Mouse (Mus musculus): ENCODE results near the gene Gm21972.

Gm21972 gene

DNA sequence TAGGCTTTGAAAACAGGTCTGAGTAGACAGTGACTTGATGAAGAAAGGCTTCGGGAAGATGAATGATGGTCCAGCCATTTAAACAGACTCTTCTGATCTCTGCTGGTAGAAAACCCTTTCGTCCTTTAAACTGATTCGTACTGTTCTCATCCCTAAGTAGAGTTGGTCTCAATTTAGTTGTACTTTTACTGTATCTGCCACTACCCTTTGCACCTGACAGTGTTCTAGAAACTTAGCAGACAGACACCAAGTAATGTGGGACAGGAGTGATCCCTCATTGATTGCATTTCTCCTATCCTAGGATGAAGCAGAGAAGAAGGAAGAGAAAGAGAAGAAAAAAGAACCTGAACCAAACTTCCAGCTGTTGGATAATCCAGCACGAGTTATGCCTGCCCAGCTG lies at the start of gene Gm21972:
TSS of gene Gm21972 (plus strand) at position 301 of the 400 bp plus-strand sequence.
- DNase-seq (ENCODE audit: low spot score): no peak

DNA sequence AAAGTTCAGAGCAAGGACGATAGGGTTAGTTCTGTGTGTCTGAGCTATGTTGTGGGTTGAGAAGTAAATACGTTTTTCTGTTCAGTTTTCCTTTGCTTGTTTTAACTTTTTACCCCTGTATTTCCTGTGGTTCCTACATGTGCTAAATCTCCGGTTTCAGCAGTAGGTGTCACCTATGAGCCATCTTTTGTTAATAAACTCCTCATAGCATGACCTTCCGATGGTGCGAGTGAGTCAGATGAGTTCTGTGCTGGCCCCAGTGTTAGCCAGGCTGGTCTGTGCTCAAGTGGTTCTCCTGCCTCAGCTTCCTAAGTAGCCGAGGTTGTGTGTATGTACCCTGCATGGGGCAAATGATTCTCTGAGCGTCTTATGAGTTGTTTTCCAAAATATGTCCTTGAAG lies 39.0 kb upstream of the Gm21972 start:
- no peak for DNase-seq (ENCODE audit: low spot score)

DNA sequence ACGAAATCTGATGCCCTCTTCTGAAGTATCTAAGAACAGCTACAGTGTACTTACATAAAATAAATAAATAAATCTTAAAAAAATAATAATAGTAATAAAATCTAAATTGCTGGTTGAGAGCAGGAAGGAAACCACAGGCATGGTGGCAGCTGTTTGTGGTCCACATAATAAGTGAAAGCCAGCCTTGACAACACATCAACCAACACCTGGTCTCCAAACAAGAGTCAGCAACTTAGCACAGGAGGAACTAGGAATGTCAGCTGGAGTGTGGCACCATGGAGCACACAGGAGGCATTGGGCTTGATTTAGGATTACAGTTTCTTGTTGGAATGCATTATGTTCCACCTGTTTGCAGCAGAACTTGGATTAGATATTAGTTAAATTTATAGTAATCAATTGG lies 28.4 kb upstream of the Gm21972 start:
- no peak for DNase-seq (ENCODE audit: low spot score)

DNA sequence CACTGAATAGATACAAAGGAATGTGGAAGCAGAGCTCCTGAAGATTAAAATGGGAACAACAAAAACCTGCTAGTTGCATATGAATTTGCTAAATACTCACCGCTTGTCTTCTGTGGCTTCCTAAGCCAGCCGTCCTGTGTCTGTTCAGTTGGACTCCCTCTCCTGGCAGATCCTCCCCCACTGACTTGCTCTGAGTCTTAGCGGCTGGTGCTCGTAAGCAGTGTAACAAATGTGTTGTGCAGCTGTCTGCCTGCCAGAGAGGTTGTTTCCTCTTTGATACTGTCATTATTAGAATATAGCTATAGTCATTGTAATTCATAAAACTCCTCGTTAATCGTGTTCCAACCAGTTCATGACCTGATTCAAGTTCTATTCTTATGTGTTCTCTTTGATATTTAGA lies 21.7 kb upstream of the Gm21972 start, which contains the start of gene Htr2b:
TSS of gene Htr2b (minus strand) at position 192 of the 400 bp plus-strand sequence.
- peak; percentile 4 for DNase-seq (ENCODE audit: low spot score)

- DNase-seq (ENCODE audit: low spot score): no peak
Measured at GRCm38 (mm10) chr1:86114141-86114540, 19.3 kb upstream of the Gm21972 start.

- DNase-seq (ENCODE audit: low spot score): no peak
Measured at GRCm38 (mm10) chr1:86119549-86119948, 13.9 kb upstream of the Gm21972 start.

DNA sequence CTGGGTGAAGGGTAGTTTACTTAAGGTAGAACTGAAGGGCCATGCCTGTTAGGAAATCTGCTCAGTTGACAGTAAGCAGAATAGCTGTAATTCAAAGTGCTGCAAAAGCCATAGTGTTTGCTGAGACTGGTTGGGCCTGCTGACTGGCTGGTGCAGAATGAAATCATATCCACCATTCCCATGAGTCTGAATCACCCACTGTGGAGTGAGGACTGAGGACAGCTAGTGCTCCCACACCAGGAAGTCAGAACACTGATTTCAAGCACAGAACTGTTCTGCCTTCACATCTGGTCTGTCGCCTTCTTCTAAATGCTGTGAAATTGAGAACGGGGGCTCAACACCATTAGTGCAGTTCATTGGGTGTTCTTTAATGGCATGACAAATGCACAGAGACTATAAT lies 7.4 kb upstream of the Gm21972 start:
- no peak for DNase-seq (ENCODE audit: low spot score)

GRCm38 (mm10) chr1:86135315-86135714 lies 1.9 kb downstream of the Gm21972 start:
- no peak for DNase-seq (ENCODE audit: low spot score)

GRCm38 (mm10) chr1:86141081-86141480 lies 7.6 kb downstream of the Gm21972 start:
- DNase-seq (ENCODE audit: low spot score): no peak

- DNase-seq (ENCODE audit: low spot score): no peak
Measured at GRCm38 (mm10) chr1:86143165-86143564, 9.7 kb downstream of the Gm21972 start.

GRCm38 (mm10) chr1:86144001-86144944 lies 10.8 kb downstream of the Gm21972 start:
- no peak for DNase-seq (ENCODE audit: low spot score)

DNA sequence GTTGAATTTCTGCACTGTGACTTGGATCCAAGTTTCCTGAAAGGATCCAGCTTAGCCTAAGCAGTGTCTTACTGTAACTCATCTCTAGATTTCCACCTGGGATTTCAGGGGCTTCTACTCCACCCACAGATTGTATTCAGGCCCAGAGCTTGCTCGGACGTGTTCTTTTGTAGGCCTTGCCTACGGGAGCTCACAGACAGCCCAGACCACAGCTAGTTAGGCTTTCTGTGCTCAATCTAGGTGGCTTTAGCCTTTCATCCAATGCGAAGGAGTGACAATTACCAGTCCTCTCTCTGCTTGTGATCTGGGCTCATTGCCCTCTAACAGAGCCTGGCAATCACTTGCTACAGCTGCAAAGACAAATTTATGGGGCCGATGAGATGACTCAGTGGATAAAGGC lies 12.9 kb downstream of the Gm21972 start:
- DNase-seq (ENCODE audit: low spot score): no peak

- no peak for DNase-seq (ENCODE audit: low spot score)
Measured at GRCm38 (mm10) chr1:86147557-86147956, 14.1 kb downstream of the Gm21972 start.

- DNase-seq (ENCODE audit: low spot score): no peak
Measured at GRCm38 (mm10) chr1:86148161-86148560, 14.7 kb downstream of the Gm21972 start.

GRCm38 (mm10) chr1:86150929-86151328 lies 17.5 kb downstream of the Gm21972 start:
- DNase-seq (ENCODE audit: low spot score): no peak

DNA sequence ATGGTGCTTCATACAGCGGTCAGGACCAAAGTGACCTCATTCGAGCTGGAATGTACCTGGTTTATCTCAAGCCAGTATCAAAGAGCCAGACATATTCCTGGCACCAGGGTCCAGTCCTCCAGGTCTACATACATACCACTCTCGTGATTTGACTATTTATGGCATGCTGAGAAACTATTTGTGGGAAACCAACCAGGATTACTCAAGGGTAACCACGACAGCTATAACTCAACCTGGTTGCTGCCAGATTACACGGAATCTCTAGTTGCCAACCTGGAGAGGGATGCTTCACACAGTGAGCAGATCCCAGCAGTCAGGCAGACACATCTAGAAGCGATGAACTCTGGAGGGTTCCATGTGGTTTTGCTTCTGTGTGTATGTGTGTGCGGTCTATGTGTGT lies 17.9 kb downstream of the Gm21972 start:
- DNase-seq (ENCODE audit: low spot score): no peak

GRCm38 (mm10) chr1:86152618-86153017 lies 19.2 kb downstream of the Gm21972 start:
- DNase-seq (ENCODE audit: low spot score): peak; percentile 18

DNA sequence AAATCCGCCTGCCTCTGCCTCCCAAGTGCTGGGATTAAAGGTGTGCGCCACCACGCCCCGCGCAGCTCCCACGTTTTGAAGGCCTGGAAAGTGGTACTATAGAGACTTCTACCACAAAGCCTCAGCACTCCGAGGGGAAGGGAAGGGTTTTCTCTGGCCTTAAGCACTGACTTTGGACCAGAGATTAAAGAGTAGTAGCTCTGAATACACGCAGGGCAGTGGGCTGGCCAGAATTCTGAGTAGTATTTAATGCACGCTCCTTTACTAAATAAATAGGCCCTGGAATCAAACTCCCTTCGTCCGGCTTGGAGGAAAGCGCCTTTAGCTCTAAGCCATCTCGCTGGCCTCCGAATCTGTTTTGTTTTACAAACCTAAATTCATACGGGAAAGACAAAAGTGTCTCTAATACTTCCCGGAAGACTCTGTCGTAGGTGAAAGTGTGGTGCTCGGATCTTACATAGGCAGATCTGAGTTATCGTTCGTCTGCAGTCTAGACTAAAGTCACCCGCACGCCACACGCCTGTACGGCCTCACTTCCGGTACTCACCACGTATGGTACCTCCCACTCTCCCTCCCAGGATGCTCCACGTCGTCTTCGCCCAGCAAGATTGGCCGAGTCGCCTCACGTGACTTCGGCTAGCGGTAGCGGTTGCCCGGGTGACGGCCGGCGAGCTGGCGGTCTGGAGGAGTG lies 20.8 kb downstream of the Gm21972 start, which contains the start of gene Armc9:
TSS of gene Armc9 (plus strand) at position 648 of the 691 bp plus-strand sequence.
- DNase-seq (ENCODE audit: low spot score): peak; percentile 98

DNA sequence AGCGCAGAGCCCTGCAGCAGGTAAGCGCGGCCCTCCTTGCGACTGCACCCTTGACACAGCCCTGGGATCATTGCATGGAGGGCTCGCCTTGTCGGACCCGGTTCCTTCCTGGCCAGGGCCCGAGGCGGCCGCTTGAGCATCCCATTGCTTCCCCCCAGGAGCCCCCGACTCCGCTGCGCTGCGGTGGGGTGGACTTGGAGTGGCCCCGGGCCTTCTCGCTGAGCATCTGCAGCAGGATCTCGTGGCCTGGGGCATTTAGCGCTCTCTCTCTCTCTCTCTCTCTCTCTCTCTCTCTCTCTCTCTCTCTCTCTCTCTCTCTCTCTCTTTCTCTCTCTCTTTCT lies 21.4 kb downstream of the Gm21972 start:
- no peak for DNase-seq (ENCODE audit: low spot score)

- no peak for DNase-seq (ENCODE audit: low spot score)
Measured at GRCm38 (mm10) chr1:86156075-86156474, 22.6 kb downstream of the Gm21972 start.

- no peak for DNase-seq (ENCODE audit: low spot score)
Measured at GRCm38 (mm10) chr1:86156595-86156994, 23.2 kb downstream of the Gm21972 start.

- DNase-seq (ENCODE audit: low spot score): no peak
Measured at GRCm38 (mm10) chr1:86160059-86160458, 26.6 kb downstream of the Gm21972 start.

- no peak for DNase-seq (ENCODE audit: low spot score)
Measured at GRCm38 (mm10) chr1:86160479-86160878, 27.0 kb downstream of the Gm21972 start.

All from embryo, embryonic 10.5 days (tissue).